Mouse (Mus musculus): ENCODE data around the gene Mdga2. TPM values are rescaled to one million over a fixed set of nuclear protein-coding genes. Genes with fewer than 3 reads are reported as not detected.

The Mdga2 gene
- polyA plus RNA-seq, 1 experiment = not detected

DNA sequence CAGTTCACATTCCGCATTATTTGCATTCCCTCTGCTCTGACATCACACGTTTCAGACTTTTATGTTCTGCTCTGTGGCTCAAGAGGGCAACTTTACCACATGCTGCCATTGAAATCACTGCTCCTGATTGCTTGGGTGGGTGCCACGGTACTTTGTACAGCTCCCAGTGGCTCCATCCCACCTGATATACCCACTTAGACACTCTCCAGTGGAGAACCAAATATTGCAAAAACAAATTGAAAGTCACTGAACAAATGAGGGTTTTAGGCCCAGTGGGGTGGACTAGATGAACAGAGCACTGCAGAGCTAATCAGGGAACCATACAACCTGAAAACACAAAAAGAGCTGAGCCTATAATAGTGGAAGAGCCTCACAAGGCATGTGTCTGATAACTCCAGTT, 268.2 kb downstream of the Mdga2 start:
- H3K9me3 ChIP-seq = no peaks in the 10 kb centered on the region
- H3K4me3 ChIP-seq (replicated peaks) = no peak overlapping the region
- H3K4me1 ChIP-seq = no peaks in the 10 kb centered on the region
- TF ChIP-seq GATA1 (IDR thresholded peaks at IDR 0.05; ENCODE audit: borderline replicate concordance, low read length) (no peak), FLI1 (IDR thresholded peaks at IDR 0.05; ENCODE audit: low read length) (no peak)
- no peaks in the 10 kb centered on the region for H3K27me3 ChIP-seq (replicated peaks)
- H3K36me3 ChIP-seq (replicated peaks; ENCODE audit: low read length) = no peaks in the 10 kb centered on the region

DNA sequence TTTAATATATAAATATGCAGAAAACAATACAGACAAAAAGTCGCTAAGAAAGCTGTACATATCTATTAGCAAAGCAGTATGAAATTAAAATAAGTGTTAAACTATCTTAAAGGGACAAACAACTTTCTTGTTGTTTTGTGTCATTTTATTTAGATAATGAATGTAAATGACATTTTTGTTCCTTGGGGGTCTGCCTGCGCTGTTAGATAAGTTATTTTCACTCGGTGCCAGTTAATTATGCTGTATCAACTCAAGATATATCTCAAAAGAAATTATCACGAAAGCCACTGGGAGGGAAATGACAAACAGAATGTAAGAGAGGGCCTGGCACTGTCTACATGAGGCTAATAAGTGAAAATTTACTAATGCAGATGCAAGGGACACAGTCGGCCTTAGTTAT, 306.6 kb downstream of the Mdga2 start:
- TF ChIP-seq GATA1 (IDR thresholded peaks at IDR 0.05; ENCODE audit: borderline replicate concordance, low read length) (no peak), FLI1 (IDR thresholded peaks at IDR 0.05; ENCODE audit: low read length) (no peak)
- no peaks in the 10 kb centered on the region for H3K4me1 ChIP-seq

DNA sequence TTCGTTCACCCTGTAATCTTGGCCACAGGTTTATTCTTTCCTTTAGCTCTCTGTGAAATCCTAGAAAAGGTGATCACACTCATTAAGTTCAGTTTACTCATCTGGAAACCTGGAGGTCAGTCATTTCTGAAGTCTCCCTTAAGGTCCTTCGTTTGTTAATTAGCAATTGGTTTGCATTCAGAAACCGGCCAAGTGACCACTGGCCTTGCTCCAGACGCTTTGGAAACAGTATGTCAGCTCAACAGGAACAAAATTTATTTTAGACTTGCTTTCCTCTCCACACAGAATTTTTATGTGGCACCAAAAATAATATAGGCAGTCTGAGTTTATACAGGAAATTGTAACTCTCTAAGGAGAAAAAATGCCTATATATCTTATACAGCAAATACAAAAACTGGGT, 323.0 kb downstream of the Mdga2 start:
- no peaks in the 10 kb centered on the region for H3K4me1 ChIP-seq
- H3K36me3 ChIP-seq (replicated peaks; ENCODE audit: low read length) = no peaks in the 10 kb centered on the region
- H3K4me3 ChIP-seq (replicated peaks) = no peak overlapping the region
- no peaks in the 10 kb centered on the region for H3K27me3 ChIP-seq (replicated peaks)
- no peak for TF ChIP-seq FLI1 (IDR thresholded peaks at IDR 0.05; ENCODE audit: low read length)
- TF ChIP-seq GATA1 (IDR thresholded peaks at IDR 0.05; ENCODE audit: borderline replicate concordance, low read length) = no peak
- no peaks in the 10 kb centered on the region for H3K9me3 ChIP-seq

More for the DNA sequence above, 306.6 kb downstream of the Mdga2 start:
- no peak overlapping the region for H3K4me3 ChIP-seq (replicated peaks)
- no peaks in the 10 kb centered on the region for H3K9me3 ChIP-seq
- no peaks in the 10 kb centered on the region for H3K27me3 ChIP-seq (replicated peaks)
- no peaks in the 10 kb centered on the region for H3K36me3 ChIP-seq (replicated peaks; ENCODE audit: low read length)

- TF ChIP-seq FLI1 (IDR thresholded peaks at IDR 0.05; ENCODE audit: low read length) (no peak), GATA1 (IDR thresholded peaks at IDR 0.05; ENCODE audit: borderline replicate concordance, low read length) (no peak)
- no peaks in the 10 kb centered on the region for H3K4me1 ChIP-seq
- no peaks in the 10 kb centered on the region for H3K9me3 ChIP-seq
- no peak overlapping the region for H3K4me3 ChIP-seq (replicated peaks)
- no peaks in the 10 kb centered on the region for H3K36me3 ChIP-seq (replicated peaks; ENCODE audit: low read length)
- no peaks in the 10 kb centered on the region for H3K27me3 ChIP-seq (replicated peaks)
Observed at GRCm38 (mm10) chr12:66896790-66897189, 325.6 kb downstream of the Mdga2 start.

GRCm38 (mm10) chr12:66890296-66890695, 332.1 kb downstream of the Mdga2 start:
- no peaks in the 10 kb centered on the region for H3K4me1 ChIP-seq
- H3K9me3 ChIP-seq = no peaks in the 10 kb centered on the region
- no peak for TF ChIP-seq GATA1 (IDR thresholded peaks at IDR 0.05; ENCODE audit: borderline replicate concordance, low read length)
- no peak for TF ChIP-seq FLI1 (IDR thresholded peaks at IDR 0.05; ENCODE audit: low read length)
- H3K27me3 ChIP-seq (replicated peaks) = no peaks in the 10 kb centered on the region
- no peak overlapping the region for H3K4me3 ChIP-seq (replicated peaks)
- H3K36me3 ChIP-seq (replicated peaks; ENCODE audit: low read length) = no peaks in the 10 kb centered on the region

DNA sequence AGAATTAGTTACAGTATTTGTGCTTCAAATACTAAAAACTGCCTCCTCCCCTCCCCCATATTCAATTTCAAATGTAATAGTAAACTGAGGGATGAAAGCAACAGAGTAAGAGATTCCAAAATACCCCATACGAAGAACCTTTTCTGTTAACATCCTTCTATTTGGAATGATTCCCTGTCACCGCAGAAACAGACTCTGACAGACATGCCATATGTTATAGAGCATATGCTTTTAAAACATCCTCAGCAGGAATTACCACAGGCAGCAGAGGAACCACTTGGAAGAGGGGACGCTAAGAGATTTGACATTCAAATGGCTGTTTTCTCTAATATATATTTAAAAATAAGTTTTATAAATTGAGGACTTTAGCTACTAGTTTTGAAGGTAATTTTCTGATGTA, 333.1 kb downstream of the Mdga2 start:
- TF ChIP-seq GATA1 (IDR thresholded peaks at IDR 0.05; ENCODE audit: borderline replicate concordance, low read length) = no peak
- no peak for TF ChIP-seq FLI1 (IDR thresholded peaks at IDR 0.05; ENCODE audit: low read length)
- H3K4me1 ChIP-seq = no peaks in the 10 kb centered on the region
- H3K9me3 ChIP-seq = no peaks in the 10 kb centered on the region
- no peak overlapping the region for H3K4me3 ChIP-seq (replicated peaks)
- no peaks in the 10 kb centered on the region for H3K36me3 ChIP-seq (replicated peaks; ENCODE audit: low read length)
- no peaks in the 10 kb centered on the region for H3K27me3 ChIP-seq (replicated peaks)

- no peaks in the 10 kb centered on the region for H3K36me3 ChIP-seq (replicated peaks; ENCODE audit: low read length)
- no peaks in the 10 kb centered on the region for H3K9me3 ChIP-seq
- H3K27me3 ChIP-seq (replicated peaks) = no peaks in the 10 kb centered on the region
- H3K4me1 ChIP-seq = no peaks in the 10 kb centered on the region
- H3K4me3 ChIP-seq (replicated peaks) = no peak overlapping the region
- no peak for TF ChIP-seq FLI1 (IDR thresholded peaks at IDR 0.05; ENCODE audit: low read length)
- TF ChIP-seq GATA1 (IDR thresholded peaks at IDR 0.05; ENCODE audit: borderline replicate concordance, low read length) = no peak
Observed at GRCm38 (mm10) chr12:66888636-66889035, 333.7 kb downstream of the Mdga2 start.

DNA sequence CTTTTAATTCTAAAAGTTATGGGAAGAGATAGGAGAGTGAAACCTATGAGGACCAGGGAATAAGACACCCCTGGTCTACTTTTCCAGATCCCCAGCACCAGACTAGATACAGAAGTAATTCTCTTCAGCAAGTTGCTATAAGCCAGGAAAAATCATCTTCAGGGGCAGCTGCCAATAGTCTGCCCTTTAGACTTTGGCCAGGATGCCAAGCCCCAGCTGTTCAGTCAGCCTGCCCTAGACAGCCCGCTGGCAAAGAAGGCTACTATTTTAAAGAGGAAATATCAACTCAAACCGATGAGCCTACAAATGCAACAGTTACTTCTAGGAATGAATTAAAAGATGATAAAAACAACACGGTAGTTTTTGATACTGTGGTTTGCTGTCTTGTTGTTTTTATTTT, 356.1 kb downstream of the Mdga2 start:
- TF ChIP-seq FLI1 (IDR thresholded peaks at IDR 0.05; ENCODE audit: low read length) (no peak), GATA1 (IDR thresholded peaks at IDR 0.05; ENCODE audit: borderline replicate concordance, low read length) (no peak)
- Histone ChIP-seq H3K27me3 (replicated peaks) (no peaks in the 10 kb centered on the region), H3K36me3 (replicated peaks; ENCODE audit: low read length) (no peaks in the 10 kb centered on the region), H3K4me1 (no peaks in the 10 kb centered on the region), H3K9me3 (no peaks in the 10 kb centered on the region), H3K4me3 (replicated peaks) (no peak overlapping the region)

DNA sequence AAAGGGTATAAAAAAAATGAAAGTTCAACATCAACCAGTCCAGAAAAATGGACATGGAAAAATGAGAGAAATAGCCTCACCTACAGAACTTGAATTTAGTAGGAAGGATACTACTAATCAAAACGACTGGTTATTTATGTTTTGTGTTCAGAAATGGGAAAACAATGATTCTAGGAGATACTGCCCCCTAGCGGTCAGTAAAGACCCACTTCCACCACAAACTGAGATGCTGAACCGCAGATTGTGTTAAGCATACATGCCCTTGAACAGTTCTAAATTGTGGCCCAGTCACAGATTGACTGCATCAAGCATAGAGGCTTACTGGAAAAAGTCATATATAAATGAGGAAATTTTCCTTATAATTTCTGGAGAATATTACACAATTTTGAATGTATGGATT, 369.2 kb downstream of the Mdga2 start:
- H3K36me3 ChIP-seq (replicated peaks; ENCODE audit: low read length) = no peaks in the 10 kb centered on the region
- no peaks in the 10 kb centered on the region for H3K9me3 ChIP-seq
- no peaks in the 10 kb centered on the region for H3K4me1 ChIP-seq
- no peaks in the 10 kb centered on the region for H3K27me3 ChIP-seq (replicated peaks)
- no peak overlapping the region for H3K4me3 ChIP-seq (replicated peaks)
- no peak for TF ChIP-seq GATA1 (IDR thresholded peaks at IDR 0.05; ENCODE audit: borderline replicate concordance, low read length)
- no peak for TF ChIP-seq FLI1 (IDR thresholded peaks at IDR 0.05; ENCODE audit: low read length)

DNA sequence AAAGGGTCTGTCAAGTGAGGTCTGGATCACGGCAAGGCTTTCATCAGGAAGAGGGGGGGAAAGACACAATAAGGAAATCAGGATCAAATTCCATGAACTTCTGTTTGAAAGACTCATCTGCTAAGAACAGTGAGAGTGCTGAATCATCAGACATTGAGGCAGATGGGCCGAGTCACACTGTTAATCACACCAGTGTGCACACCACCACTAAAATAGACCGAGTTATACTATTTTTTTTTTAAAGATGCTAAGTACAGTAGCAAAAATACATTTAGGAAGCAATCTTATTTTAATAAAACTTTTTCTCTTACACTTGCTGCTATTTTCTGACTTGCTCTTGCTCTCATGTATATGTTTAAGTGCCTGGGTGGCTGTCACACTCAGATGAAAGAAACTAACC, 382.0 kb downstream of the Mdga2 start:
- H3K4me1 ChIP-seq = no peaks in the 10 kb centered on the region
- no peak overlapping the region for H3K4me3 ChIP-seq (replicated peaks)
- no peaks in the 10 kb centered on the region for H3K9me3 ChIP-seq
- no peaks in the 10 kb centered on the region for H3K36me3 ChIP-seq (replicated peaks; ENCODE audit: low read length)
- TF ChIP-seq FLI1 (IDR thresholded peaks at IDR 0.05; ENCODE audit: low read length) = no peak
- TF ChIP-seq GATA1 (IDR thresholded peaks at IDR 0.05; ENCODE audit: borderline replicate concordance, low read length) = no peak
- H3K27me3 ChIP-seq (replicated peaks) = no peaks in the 10 kb centered on the region

- TF ChIP-seq FLI1 (IDR thresholded peaks at IDR 0.05; ENCODE audit: low read length) (no peak), GATA1 (IDR thresholded peaks at IDR 0.05; ENCODE audit: borderline replicate concordance, low read length) (no peak)
- Histone ChIP-seq H3K4me1 (no peaks in the 10 kb centered on the region), H3K27me3 (replicated peaks) (no peaks in the 10 kb centered on the region), H3K9me3 (no peaks in the 10 kb centered on the region), H3K36me3 (replicated peaks; ENCODE audit: low read length) (no peaks in the 10 kb centered on the region), H3K4me3 (replicated peaks) (no peak overlapping the region)
Observed at GRCm38 (mm10) chr12:66755653-66756052, 466.7 kb downstream of the Mdga2 start.

Measured in megakaryocyte, embryonic 14.5 days (primary cell).